Mouse (Mus musculus) gastrocnemius, postnatal 36 days (tissue): Measurements from ENCODE around the gene Cyp39a1. TPM values are rescaled to one million over a fixed set of nuclear protein-coding genes. Genes with fewer than 3 reads are reported as not detected.

Experiments used
- DNase-seq, 2 experiments: peaks; one replicate each; pipeline ENCODE4 v3.0.0; 2022
- intact Hi-C: fragments of 180-260 bp; cut with DNase I; formaldehyde crosslinking; loops from one replicate; pipeline ENCODE4 v1.15.1; 2025
- total RNA-seq, 2 experiments: library from RNA; stranded (reverse); gene quantifications; 2 replicates each; pipeline ENCODE4 v1.2.3; 2021

Cyp39a1 gene
- total RNA-seq, 2 experiments from 2014 or later: 2.6 to 2.9 TPM

DNA sequence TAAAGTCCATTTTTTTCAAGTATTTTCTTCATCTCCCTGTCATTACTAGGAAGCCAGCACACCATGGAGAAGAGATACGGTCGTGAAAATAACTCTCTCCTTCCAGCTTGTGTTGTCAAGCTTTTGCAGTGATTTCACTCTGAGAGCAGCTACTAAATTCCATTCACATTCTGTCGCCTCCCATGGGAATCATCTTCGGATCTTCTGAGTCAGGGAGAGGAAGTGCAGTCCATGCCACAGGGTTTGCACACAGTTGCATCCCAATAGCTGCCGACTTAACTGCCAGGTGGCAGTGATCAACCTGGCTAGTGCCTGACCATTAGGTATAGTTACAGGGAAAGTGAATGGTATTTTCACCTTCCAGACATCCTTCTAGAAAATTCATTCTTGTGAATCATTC is 87.5 kb downstream of the Cyp39a1 start:
- intact Hi-C loops: no loop called here
- DNase-seq: peak in 1 of 2 experiments; percentile 14

DNA sequence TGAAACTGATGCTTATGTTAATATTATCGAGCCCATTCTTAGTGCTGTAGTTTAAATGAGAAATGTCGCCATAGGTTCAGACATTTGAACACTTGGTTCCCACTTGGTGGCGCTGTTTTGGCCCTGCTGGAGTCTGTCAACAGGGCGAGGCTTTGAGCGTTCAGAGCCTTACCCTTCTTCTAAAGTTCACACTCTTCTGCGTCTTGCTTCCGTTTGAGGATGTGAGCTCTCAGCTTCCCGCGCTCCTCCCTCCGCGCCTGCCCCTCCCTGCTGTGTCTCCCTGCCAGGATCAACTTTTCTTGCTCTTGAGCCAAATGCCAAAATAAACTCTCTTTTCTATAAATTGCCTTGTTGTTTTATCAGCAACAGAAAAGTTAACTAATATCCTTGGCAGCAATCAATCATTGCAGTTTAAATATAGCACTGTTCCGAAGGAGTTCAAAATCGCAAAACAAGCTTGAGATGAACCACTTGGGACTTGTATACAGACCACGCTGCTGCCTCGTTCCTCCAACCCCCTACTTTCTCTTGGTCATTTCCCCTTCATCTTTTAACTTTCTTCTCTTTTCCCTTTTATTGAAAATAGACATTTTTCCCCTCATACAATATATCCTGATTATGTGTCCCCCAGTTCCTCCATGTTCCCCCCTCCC is 91.5 kb downstream of the Cyp39a1 start:
- intact Hi-C loops: no loop called here
- peak in 1 of 2 experiments; percentile 17 for DNase-seq

GRCm38 (mm10) chr17:43784531-43784930 is 117.3 kb downstream of the Cyp39a1 start:
- peak in 1 of 2 experiments; percentile 24 for DNase-seq
- intact Hi-C loops: no loop called here

- intact Hi-C loops: no loop called here
- no peak for DNase-seq
Measured at GRCm38 (mm10) chr17:43788222-43788621, 121.0 kb downstream of the Cyp39a1 start.

DNA sequence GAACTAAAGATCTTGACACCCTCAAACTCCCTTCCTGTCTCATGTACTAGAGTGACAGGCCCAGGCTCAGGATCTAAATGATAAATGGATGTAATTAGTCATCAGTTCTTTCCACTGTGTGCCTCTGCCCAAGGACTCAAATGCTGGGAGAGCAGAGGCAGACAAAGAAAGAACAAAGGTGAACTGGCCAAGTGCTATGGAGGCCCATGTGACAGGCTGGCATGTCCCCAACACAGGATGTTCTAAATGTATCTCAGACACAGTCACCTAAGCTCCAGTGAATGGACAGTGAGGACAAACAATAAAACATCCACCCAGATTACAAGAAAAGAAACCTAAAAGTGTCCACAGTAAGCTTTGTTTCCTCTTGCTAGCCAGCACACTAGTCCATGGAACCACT is 122.2 kb downstream of the Cyp39a1 start:
- intact Hi-C loops: no loop called here
- no peak for DNase-seq

- DNase-seq: no peak
- intact Hi-C loops: no loop called here
Measured at GRCm38 (mm10) chr17:43791751-43792150, 124.5 kb downstream of the Cyp39a1 start.

GRCm38 (mm10) chr17:43794731-43795280 is 127.6 kb downstream of the Cyp39a1 start:
- DNase-seq: no peak
- intact Hi-C loops: no loop called here

Other genes starting within 250 kb of the Cyp39a1 start
- gene Mep1a, start 164.6 kb upstream of the Cyp39a1 start, total RNA-seq: not detected
- gene Ankrd66, start 123.8 kb upstream of the Cyp39a1 start, total RNA-seq: not detected
- 10 to 100 TPM; 13.8 to 15.9 TPM for gene Pla2g7, start 99.3 kb upstream of the Cyp39a1 start, total RNA-seq
- gene Tdrd6, start 37.1 kb upstream of the Cyp39a1 start, total RNA-seq: not detected
- 1 to 10 TPM; 4.8 to 5.6 TPM for gene Slc25a27, start 211 bp upstream of the Cyp39a1 start, total RNA-seq
- 10 to 100 TPM; 45.3 to 46.6 TPM for gene Rcan2, start 133.9 kb downstream of the Cyp39a1 start, total RNA-seq